Mouse (Mus musculus) heart, postnatal 4 days (tissue): ENCODE measurements around the gene Fut11. TPM values are rescaled to one million over a fixed set of nuclear protein-coding genes. Genes with fewer than 3 reads are reported as not detected.
"Not testable (repeated sequence)": the region's sequence is repeated elsewhere in the genome, so short reads cannot be mapped to it uniquely, and the experiment has no call there.

Source experiments
- DNase-seq: peaks from one replicate; pipeline ENCODE4 v3.0.0; 2021
- total RNA-seq, 2 experiments: library from RNA; stranded (reverse); gene quantifications; 2 replicates each; pipeline ENCODE4 v1.2.3; 2021

Gene Fut11
- total RNA-seq, 2 experiments from 2014 or later, result 11.4 to 11.8 TPM

DNA sequence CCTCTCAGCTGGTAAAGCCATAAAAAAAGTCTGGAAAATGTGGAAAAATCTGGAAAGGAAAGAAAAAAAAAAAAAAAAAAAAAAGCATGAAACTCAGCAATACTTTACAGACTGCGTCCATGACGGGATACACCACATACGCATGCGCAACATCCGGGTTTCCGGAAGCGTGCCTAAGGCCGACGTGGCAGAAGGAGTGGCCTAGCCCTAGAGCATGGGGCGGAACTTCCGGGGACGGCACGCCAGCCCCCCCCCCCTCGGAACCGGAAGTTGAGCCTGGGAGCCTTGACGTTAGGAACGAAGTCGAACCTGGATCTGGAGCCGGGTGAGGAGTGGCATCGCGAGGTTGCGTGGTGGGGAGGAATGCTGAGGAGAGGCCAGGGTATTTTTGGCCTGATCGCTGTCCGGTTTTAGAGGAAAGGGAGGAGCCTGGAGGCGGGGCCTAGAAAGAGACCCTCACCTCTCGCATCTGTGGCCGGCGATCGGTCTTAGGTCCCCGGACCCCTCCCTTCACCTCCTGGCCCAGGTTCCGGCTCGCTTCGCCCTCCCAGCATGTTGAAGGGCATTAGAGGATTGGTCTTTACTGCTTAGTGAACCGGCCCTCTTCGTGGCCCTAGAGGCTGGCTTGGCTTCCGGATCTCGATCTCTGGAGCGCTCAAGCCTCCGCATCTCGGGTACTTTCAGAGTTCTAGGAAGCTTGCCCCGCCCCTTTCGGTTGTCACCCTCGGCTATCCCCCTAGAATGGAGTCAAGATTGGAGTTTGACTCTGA lies 20.5 kb upstream of the Fut11 start, which contains the start of gene Sec24c:
TSS of gene Sec24c (plus strand) at position 245 of the 770 bp plus-strand sequence.
- peak; percentile 99 for DNase-seq

DNA sequence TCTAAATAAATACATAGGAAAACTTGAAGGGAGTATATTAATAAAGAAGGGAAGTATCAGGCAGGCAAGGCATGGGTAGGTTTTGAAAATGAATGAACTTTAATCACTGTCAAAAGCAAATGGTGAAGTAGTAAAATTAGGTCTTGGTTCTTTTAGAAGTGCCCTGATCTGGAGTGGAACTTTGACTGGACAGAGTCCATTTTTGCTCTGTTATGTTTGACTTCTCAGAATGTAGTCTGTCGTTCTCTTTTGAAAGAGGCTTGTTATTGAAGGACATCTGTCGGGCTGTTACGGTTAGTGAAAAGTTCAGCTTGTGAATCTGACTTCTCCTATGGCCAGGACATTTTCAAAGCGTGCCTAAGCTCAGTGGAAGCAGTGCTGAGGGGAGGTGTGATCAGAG lies 16.9 kb upstream of the Fut11 start:
- DNase-seq, result no peak

DNA sequence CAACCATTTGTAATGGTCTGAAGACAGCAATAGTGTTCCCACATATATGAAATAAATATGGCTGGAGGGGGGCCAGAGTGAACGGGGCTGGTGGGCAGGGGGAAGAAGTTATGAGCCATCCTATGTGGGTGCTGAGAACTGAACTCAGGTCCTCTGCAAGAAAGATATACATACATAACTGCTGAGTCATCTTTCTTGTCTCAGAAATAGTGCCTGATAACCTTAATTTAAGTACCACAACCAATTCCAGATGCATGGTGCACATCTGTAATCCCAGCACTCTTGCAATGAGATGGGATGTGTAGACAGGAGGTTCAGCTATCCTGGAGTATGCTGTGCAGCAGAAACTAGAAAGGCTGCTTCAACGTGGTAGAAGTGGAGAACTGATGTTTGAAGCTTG lies 13.0 kb upstream of the Fut11 start:
- DNase-seq, result no peak

DNA sequence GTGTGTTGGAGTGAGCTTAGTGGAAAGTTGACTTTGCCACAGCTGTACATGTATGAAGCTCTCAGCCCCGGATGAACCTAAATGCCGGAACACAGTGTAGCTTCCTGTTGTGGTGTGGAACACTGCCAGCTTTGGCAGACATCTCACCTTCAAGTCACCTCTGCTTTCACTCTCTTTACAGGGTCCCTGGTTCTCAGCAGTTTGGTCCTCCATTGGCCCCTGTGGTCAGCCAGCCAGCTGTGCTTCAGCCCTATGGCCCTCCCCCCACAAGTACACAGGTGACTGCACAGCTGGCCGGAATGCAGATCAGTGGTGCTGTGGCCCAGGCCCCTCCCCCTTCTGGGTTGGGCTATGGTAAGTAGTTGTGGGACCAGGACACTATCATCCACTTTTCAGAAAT lies 12.3 kb upstream of the Fut11 start:
- DNase-seq, result peak; percentile 51

DNA sequence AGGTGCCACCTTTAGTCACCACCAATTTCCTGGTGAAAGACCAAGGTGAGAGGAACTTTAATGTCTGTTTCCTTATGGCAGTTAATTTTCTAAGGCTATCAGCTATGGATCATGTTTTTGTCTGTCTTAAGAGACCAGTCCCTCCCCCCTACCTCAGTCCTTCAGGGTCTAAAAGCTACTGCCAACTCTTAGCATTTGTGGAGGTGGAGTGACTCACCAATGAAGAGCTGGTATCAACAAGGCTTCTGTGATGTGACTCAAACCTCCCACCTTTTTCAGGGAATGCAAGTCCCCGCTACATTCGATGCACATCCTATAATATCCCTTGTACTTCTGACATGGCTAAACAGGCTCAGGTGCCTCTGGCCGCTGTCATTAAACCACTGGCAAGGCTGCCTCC lies 8.2 kb upstream of the Fut11 start:
- DNase-seq, result no peak

DNA sequence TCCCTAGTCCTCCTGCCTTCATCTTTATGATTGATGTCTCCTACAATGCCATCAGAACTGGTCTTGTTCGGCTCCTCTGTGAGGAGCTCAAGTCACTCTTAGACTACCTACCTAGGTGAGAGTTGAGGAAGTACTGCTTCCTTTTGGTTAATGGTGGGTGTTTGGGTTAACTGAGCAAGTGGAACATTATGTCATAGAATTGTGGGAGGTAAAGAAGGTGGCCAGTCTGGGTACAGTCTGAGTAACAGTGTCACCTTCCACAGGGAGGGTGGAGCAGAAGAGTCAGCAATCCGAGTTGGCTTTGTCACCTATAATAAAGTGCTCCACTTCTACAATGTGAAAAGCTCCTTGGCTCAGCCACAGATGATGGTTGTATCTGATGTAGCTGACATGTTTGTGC lies 5.8 kb upstream of the Fut11 start:
- no peak for DNase-seq

DNA sequence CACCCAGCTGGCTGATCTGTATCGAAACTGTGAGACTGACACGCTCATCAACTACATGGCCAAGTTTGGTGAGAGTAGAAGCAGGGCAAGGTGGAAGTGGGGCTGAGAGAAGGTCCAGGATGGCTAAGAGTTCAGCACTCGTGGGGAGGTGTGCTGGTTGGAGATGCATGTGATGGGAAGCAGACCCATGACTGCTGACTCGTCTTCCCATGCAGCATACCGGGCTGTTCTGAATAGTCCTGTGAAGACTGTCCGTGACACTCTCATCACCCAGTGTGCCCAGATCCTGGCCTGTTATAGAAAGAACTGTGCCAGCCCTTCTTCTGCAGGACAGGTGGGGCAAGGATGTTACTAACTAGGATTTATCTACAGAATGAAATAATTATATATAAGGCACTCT lies 3.0 kb upstream of the Fut11 start:
- no peak for DNase-seq

DNA sequence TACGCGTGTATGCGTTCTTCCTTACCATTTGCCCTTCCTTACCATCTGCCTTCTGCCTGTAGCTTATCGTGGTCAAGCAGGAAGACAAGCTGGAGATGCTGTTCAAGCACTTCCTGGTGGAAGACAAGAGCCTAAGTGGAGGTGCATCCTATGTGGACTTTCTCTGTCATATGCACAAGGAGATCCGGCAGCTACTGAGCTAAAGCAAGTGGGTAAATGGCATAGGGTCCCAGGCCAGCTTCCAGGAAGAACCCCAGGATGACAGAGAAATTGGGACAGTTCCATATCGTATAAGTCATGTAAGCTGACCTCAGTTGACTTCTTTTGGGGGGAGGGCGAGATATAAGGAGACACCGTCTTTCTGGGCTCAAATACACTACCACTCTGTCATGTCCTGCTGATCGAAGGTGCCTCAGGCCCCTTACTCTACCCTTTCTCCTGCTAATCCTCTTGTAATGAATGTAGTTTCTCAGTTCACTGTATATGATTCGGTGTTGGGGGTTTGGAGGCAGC lies 1.1 kb upstream of the Fut11 start:
- DNase-seq, result no peak

DNA sequence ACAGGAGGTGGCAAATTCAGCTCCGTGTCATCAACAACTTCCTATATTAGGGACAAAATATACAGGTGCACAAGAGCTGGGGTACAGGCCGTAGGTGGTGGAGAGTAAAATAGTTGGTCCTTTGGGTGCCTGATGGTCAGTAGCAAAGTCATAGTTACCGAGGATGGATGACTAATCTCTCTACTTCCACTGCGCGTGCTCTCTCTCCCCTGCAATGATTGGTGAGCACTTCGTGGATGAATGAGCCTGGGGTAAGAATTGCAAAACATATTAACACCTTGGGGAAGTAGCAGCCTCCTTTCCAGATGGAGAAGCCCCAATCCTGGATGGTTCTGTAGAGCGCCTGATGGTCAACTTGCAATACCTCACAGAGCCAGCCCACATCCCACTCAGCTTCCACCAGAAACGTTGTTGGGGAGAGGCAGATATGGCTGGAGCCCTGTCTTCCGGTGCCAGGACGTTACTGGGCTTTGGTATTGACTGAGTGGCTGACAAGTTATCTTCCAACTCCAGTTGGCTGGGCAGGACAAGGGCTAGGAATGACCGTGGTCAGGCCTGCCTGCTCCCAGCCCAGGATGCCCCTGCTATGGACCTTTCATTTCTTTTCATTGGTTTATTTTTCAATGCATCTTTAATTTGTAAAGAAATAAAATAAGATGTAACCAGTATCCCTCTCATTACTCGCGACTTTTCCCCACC lies 434 bp upstream of the Fut11 start:
- DNase-seq, result peak; percentile 27

DNA sequence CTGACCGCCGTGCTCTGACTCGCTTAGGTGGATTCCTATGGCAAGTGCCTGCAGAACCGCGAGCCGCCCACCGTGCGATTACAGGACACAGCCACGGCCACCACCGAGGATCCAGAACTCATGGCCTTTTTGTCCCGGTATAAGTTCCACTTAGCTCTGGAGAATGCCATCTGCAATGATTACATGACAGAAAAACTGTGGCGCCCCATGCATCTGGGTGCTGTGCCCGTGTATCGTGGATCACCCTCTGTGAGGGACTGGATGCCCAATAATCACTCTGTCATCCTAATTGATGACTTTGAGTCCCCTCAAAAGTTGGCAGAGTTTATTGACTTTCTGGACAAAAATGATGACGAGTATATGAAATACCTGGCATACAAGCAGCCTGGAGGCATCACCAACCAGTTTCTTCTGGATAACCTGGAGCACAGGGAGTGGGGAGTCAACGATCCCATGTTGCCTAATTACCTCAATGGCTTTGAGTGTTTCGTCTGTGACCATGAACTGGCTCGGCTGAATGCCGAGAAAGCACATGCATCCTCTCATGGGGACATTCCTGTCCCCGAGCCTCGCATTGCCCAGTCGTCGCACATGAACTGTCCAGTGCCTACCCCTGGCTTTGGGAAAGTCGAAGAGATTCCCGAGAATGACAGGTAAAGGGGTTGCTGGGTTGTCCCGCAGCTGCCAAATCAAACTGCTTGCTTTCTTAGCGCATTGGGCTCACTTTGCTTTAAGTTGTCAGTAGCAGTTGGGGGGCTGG lies 1.2 kb downstream of the Fut11 start:
- DNase-seq, result peak; percentile 29

DNA sequence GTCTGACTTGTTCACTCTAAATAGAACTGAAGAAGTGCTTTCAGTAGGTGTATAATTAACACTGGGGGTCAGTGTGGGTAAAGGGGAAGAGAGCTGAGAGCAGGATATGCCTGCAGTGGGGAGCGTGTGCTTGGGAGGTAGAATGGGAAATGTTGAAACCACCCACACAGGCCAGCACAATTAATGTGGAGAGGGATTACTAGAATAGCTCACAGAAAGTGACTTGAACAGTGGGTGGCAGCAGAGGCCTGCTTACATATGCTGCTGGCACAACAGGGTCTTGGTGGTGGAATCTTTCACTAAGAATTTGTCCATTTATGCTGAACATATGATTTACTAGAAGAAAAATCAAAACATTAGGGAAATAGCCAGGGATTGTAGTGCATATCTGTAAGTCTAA lies 2.2 kb downstream of the Fut11 start:
- DNase-seq, result peak; percentile 66

DNA sequence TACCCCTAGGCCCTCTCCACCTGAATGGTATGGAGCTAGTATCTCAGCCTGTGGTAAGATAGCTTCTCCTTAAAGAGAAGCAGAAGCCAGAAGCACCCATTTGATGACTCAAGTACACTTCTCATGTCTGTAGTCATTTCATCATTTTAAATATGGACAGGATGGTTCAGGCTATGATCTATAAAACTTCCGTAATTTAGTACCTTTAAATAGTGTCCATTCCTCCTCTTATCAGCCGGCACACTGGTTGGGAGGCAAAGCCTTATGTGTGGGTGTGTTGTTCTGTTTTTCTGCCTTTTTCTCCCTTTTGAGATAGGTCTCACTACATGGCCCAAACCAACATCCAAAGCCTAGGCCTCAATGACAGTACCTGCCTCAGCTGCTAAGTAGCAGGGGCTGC lies 3.7 kb downstream of the Fut11 start:
- DNase-seq, result no peak

DNA sequence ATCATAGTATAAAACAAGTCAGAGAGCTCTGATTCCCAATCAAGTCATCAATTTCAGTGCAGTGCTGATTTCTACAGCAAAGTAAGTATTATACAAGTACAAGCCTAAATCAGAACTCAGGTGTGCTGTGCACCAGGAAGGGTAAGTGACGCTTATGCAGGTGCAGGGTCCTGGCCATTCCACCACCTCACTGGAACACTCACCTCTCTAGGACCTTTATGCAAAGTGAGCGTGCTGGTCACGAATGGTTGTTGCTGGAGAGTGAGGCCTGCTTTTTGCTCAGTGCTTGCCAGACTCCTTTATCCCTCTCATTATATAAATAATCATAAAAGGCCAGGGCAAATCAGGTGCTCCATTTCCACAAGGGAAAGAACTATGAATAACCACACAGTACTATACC lies 5.6 kb downstream of the Fut11 start:
- DNase-seq, result no peak

DNA sequence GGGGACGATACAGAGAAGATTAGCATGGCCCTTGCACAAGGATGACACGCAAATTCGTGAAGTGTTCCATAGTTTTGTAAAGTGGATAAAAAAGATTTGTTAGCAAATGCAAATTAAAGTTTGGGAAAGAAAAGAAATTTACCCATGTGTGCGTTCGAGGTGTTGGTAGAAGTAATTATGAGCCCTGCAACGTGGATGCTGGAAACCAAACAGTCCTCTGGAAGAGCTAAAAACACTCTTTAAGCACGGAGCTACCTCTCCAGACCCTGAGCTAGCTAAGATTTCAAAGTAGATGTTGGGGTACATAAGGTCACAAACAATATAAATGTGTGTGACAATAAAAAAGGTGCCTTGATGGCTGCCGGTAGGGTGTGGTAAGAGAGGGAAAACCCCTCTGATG lies 6.8 kb downstream of the Fut11 start:
- DNase-seq, result no peak

DNA sequence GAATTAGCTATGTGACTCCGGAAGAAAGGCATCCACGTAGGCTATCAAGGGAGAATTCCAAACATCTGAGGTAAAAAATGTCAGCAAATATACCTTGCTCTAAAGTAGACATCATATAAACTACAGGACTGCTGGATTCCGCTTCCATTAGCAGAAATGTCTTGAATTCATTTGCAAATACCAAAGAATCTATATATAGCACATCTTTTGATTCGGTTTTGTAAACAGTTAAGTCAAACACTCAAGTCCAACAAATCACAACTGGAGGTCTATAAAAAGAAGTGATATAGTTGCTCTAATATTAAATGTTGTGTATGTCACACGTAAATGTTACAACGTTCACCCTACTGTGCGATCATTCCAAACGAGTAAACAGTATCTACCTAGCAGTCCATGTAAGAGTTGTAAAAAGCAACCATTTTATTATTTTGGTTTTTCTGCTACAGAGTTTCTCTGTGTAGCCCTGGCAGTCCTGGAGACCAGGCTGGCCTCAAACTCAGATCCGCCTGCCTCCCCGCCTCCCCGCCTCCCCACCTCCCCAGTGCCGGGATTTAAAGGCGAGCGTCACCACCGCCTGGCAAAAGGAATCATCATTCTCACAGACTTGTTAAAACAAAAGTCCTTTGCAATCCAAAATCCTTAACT lies 7.5 kb downstream of the Fut11 start:
- no peak for DNase-seq

DNA sequence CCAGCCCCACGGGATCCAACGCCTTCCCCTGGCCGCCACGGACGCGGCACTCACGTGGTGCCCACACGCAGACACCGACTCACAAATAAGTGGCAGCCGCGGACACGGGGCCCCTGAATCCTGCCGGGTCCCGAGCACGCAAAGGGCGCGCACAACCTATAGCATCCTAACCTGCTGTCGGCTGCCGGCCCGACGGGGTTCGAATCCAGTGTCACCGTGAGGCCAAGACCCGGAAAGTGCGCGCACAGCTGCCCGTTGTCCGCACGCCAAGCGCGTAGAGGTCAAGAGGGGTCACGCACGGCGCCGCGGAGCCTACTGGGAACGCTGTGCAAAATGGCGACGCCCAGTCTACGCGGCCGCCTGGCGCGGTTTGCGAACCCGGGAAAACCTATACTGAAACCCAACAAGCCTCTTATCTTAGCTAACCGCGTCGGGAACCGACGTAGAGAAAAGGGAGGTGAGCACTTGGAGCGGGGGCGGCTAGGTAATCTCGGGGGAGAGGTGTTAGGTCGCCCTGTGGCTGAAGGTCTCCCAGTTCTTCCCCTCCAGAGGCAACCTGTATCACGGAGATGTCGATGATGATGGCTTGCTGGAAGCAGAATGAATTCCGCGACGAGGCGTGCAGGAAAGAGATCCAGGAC lies 8.1 kb downstream of the Fut11 start, which contains the start of gene Chchd1:
TSS of gene Chchd1 (plus strand) at position 266 of the 641 bp plus-strand sequence.
- DNase-seq, result peak; percentile 95

DNA sequence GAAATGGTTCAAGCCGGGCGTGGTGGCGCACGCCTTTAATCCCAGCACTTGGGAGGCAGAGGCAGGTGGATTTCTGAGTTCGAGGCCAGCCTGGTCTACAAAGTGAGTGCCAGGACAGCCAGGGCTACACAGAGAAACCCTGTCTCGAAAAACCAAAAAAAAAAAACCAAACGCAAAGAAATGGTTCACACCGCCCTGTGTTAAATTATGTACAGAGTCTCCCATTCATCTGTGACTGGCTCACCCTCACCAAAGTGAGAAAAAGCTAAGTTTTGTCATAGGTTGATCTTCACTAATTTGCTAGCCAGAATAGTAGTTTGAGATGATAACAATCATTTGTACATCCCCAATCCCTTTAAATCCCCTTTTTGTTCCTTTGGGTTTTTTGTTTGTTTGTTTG lies 8.7 kb downstream of the Fut11 start:
- not testable (repeated sequence) for DNase-seq

DNA sequence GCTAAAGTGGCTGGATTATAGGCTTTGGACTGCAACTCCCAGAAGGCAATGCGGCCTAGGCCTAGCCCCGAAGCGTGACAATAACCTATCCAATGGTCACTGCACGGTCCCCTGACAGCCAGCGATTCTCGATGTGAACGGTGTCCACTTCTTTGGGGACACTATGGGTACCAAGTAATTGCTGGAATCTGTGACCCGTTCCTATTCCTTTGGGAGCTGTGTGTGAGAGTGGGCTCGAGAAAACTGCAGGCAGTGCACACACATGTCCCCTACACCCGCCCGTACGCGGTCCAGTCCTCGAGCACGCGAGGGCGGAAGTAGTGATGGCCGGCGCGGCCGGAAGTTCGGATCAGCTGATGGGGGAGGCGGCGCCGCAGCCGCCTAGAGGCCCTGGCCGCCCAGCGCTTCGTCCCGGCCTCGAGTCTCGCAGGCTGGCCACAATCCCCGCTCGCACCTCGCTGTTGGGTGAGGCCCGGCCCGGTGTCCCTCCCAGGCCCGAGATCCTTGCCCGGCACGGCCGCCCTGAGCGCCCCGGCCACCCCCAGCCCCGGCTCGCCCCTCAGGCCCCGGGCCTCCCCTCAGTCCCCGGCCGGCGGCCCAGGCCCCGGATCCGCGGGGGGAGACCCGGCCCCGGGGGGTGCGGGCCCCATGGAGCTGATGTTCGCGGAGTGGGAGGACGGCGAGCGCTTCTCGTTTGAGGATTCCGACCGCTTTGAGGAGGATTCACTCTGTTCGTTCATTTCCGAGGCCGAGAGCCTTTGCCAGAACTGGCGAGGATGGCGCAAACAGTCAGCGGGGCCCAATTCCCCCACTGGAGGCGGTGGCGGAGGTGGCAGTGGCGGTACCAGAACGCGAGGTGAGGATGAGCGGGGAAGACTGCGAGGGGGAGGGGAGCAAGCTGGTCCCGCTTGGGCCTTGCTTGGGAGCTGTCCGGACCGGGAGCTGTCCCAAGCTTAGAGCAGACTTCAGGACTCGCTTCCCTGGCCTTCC lies 12.7 kb downstream of the Fut11 start, which contains the start of gene Zswim8:
TSS of gene Zswim8 (plus strand) at position 352 of the 990 bp plus-strand sequence.
- DNase-seq, result peak; percentile 90

DNA sequence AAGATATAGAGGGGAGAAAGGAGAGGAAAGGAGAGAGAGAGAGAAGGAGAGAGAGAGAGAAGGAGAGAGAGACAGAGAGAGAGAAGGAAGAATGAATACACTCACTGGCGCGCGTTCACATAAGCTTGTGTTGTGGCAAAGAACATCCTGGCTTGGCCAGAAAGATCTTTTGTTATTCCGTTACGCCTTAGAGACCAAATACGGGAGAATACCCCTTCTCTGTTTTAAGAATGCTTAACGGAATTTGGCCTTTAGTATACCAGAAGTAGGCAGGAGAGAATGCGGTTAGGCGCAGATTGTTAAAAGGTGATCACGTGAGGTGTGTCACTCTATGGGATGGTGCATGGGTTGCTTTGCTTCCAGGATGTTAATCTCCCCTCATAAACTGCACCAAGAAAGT lies 13.5 kb downstream of the Fut11 start:
- no peak for DNase-seq

DNA sequence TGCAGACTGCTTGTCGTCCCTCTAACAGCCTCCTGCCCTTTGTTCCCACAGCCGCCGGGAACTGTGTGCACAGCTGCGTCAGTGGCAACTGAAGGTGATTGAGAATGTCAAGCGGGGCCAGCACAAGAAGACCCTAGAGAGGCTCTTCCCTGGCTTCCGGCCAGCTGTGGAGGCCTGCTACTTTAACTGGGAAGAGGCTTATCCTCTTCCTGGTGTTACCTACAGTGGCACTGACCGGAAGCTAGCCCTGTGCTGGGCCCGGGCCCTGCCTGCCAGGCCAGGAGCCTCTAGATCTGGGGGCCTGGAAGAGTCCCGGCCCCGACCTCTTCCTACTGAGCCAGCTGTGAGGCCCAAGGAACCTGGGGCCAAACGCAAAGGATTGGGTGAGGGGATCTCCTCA lies 19.1 kb downstream of the Fut11 start:
- DNase-seq, result peak; percentile 60

DNA sequence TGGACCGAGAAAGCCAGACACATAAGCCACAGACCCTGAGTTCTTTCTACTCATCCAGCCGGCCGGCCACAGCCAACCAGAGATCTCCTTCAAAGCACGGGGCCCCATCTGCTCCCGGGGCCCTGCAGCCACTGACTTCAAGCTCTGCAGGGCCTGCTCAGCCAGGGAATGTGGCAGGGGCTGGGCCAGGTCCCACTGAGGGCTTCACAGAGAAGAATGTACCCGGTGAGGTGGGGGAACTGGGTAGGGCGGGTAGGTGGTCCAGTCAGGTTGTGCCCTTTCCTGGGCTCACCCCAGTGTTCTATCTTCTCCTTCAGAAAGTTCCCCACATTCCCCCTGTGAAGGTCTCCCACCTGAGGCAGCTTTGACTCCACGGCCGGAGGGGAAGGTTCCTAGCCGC lies 23.7 kb downstream of the Fut11 start:
- DNase-seq, result no peak
